Mouse (Mus musculus) lung, postnatal 0 days (tissue): Measurements from ENCODE around the gene Osbpl8. TPM values are rescaled to one million over a fixed set of nuclear protein-coding genes. Genes with fewer than 3 reads are reported as not detected.
A peak's percentile ranks its signal among the peaks of the same experiment; 100 is the strongest.

Source experiments
- ATAC-seq: fragments of 200-750 bp; cut with Nextera tagmentation; 2 replicates; pipeline ENCODE4 v1.8.0; 2017; ENCODE audit warnings: moderate library complexity
- DNase-seq: peaks from one replicate; pipeline ENCODE4 v3.0.0-alpha.2; 2016; ENCODE audit warnings: low spot score
- H3K27ac ChIP-seq: fragments of 300-500 bp; sonication (generic); 2 replicates; pipeline ENCODE4 v1.5.1; 2014; ENCODE audit warnings: antibody characterized with exemption, mild to moderate bottlenecking, low read length, mixed read lengths
- H3K27me3 ChIP-seq: fragments of 300-500 bp; sonication (generic); replicated peaks from 2 replicates; pipeline ENCODE4 v1.6.1; 2014; ENCODE audit warnings: low read length, mixed read lengths; ENCODE audit not compliant: insufficient read depth
- H3K36me3 ChIP-seq: fragments of 300-500 bp; sonication (generic); 2 replicates; pipeline ENCODE4 v1.6.1; 2014; ENCODE audit warnings: low read length, mixed read lengths; ENCODE audit not compliant: insufficient read depth
- H3K4me1 ChIP-seq: fragments of 300-500 bp; sonication (generic); 2 replicates; pipeline ENCODE4 v1.6.1; 2014; ENCODE audit warnings: antibody characterized with exemption, low read depth, low read length, mixed read lengths; ENCODE audit not compliant: insufficient read depth
- H3K4me2 ChIP-seq: fragments of 300-500 bp; sonication (generic); replicated peaks from 2 replicates; pipeline ENCODE4 v1.6.1; 2014; ENCODE audit warnings: low read depth, mild to moderate bottlenecking, low read length, moderate library complexity, mixed read lengths
- H3K4me3 ChIP-seq: fragments of 300-500 bp; sonication (generic); 2 replicates; pipeline ENCODE4 v1.5.1; 2014; ENCODE audit warnings: low read depth, low read length
- H3K9ac ChIP-seq: fragments of 300-500 bp; sonication (generic); replicated peaks from 2 replicates; pipeline ENCODE4 v1.6.1; 2014; ENCODE audit warnings: low read depth, mild to moderate bottlenecking
- H3K9me3 ChIP-seq: fragments of 300-500 bp; sonication (generic); 2 replicates; pipeline ENCODE4 v1.6.1; 2016; ENCODE audit warnings: low read length, mixed read lengths
- CTCF ChIP-seq: IDR thresholded peaks from 2 replicates; pipeline ENCODE4 v1.5.1; 2016; ENCODE audit warnings: antibody characterized with exemption, mild to moderate bottlenecking
- EP300 ChIP-seq: IDR thresholded peaks from 2 replicates; pipeline ENCODE4 v1.6.1; 2016; ENCODE audit warnings: antibody characterized with exemption, mild to moderate bottlenecking, control low read depth
- WGBS: fragments of 180-500 bp; shearing (Covaris S2); extraction: QIAGEN DNeasy Blood & Tissue Kit; methylation state at CpG from one replicate; pipeline ENCODE4 v1.1.7; 2014; 5-methylcytosine and 5-hydroxymethylcytosine counted together
- polyA plus RNA-seq: library from polyadenylated mRNA; unstranded; fragments of >200 nt; fragmentation: Nextera tagmentation; extraction: Ambion mirVana; gene quantifications from 2 replicates; pipeline ENCODE4 v1.2.1, GENCODE M21; 2015

Gene Osbpl8
- polyA plus RNA-seq, 1 experiment from 2014 or later = 12.9 TPM

GRCm38 (mm10) chr10:111166057-111166841 is 1.7 kb downstream of the Osbpl8 start:
- no peak for ATAC-seq
- H3K27me3 ChIP-seq = no peaks in the 10 kb centered on the region
- 0 out of 2 replicates have a peak, but pooled peaks cover 5% of the 10 kb centered on the region for H3K4me1 ChIP-seq
- no peak for TF ChIP-seq EP300
- TF ChIP-seq CTCF = no peak
- no peaks in the 10 kb centered on the region for H3K9me3 ChIP-seq
- 68% methylated on average over 4 of the region's 4 CpGs for WGBS
- H3K27ac ChIP-seq = peak overlapping the region; percentile 96; the same call in 1 of the 2 replicates
- peak overlapping the region; percentile 83 for H3K4me2 ChIP-seq
- H3K36me3 ChIP-seq = no peaks in the 10 kb centered on the region
- no peak overlapping the region for H3K9ac ChIP-seq
- peak overlapping the region; percentile 89 for H3K4me3 ChIP-seq
- no peak for DNase-seq

GRCm38 (mm10) chr10:111167444-111167843 is 2.9 kb downstream of the Osbpl8 start:
- no peaks in the 10 kb centered on the region for H3K27me3 ChIP-seq
- 0 out of 2 replicates have a peak, but pooled peaks cover 5% of the 10 kb centered on the region for H3K4me1 ChIP-seq
- DNase-seq (no peak), ATAC-seq (no peak)
- no peaks in the 10 kb centered on the region for H3K36me3 ChIP-seq
- TF ChIP-seq CTCF (no peak), EP300 (no peak)
- H3K9ac ChIP-seq = no peak overlapping the region
- no peak overlapping the region for H3K27ac ChIP-seq
- H3K9me3 ChIP-seq = no peaks in the 10 kb centered on the region
- no peak overlapping the region for H3K4me3 ChIP-seq
- H3K4me2 ChIP-seq = no peak overlapping the region
- 82% methylated on average over 4 of the region's 4 CpGs for WGBS

GRCm38 (mm10) chr10:111168305-111168704 is 3.8 kb downstream of the Osbpl8 start:
- Histone ChIP-seq H3K9me3 (no peaks in the 10 kb centered on the region), H3K27me3 (no peaks in the 10 kb centered on the region), H3K4me2 (no peak overlapping the region), H3K9ac (no peak overlapping the region), H3K4me1 (0 out of 2 replicates have a peak, but pooled peaks cover 5% of the 10 kb centered on the region), H3K36me3 (no peaks in the 10 kb centered on the region), H3K4me3 (no peak overlapping the region), H3K27ac (no peak overlapping the region)
- WGBS = 81% methylated on average over 3 of the region's 3 CpGs
- DNase-seq (no peak), ATAC-seq (no peak)
- TF ChIP-seq CTCF = no peak
- TF ChIP-seq EP300 = no peak

GRCm38 (mm10) chr10:111171246-111171934 is 6.8 kb downstream of the Osbpl8 start:
- Histone ChIP-seq H3K4me3 (no peak overlapping the region), H3K4me2 (no peak overlapping the region), H3K27ac (no peak overlapping the region), H3K9me3 (no peaks in the 10 kb centered on the region), H3K27me3 (no peaks in the 10 kb centered on the region), H3K36me3 (no peaks in the 10 kb centered on the region), H3K9ac (no peak overlapping the region), H3K4me1 (no peaks in the 10 kb centered on the region)
- TF ChIP-seq EP300 (no peak), CTCF (no peak)
- WGBS = 88% methylated on average over 15 of the region's 15 CpGs
- DNase-seq (no peak), ATAC-seq (no peak)

GRCm38 (mm10) chr10:111173589-111174247 is 9.2 kb downstream of the Osbpl8 start:
- Histone ChIP-seq H3K4me3 (no peak overlapping the region), H3K36me3 (no peaks in the 10 kb centered on the region), H3K9ac (no peak overlapping the region), H3K4me1 (no peaks in the 10 kb centered on the region), H3K4me2 (no peak overlapping the region), H3K27ac (no peak overlapping the region), H3K9me3 (no peaks in the 10 kb centered on the region), H3K27me3 (no peaks in the 10 kb centered on the region)
- WGBS = 82% methylated on average over 7 of the region's 7 CpGs
- ATAC-seq (no peak), DNase-seq (no peak)
- TF ChIP-seq EP300 = no peak
- no peak for TF ChIP-seq CTCF

GRCm38 (mm10) chr10:111177336-111177735 is 12.8 kb downstream of the Osbpl8 start:
- no peak overlapping the region for H3K27ac ChIP-seq
- H3K4me2 ChIP-seq = no peak overlapping the region
- DNase-seq = no peak
- ATAC-seq = no peak
- H3K4me1 ChIP-seq = no peaks in the 10 kb centered on the region
- TF ChIP-seq EP300 (no peak), CTCF (no peak)
- H3K27me3 ChIP-seq = no peaks in the 10 kb centered on the region
- H3K9me3 ChIP-seq = no peaks in the 10 kb centered on the region
- no peak overlapping the region for H3K9ac ChIP-seq
- H3K4me3 ChIP-seq = no peak overlapping the region
- 68% methylated on average over 8 of the region's 8 CpGs for WGBS
- H3K36me3 ChIP-seq = no peaks in the 10 kb centered on the region
